Mouse (Mus musculus) v-Abl transformed pro-B cells (cell line): ENCODE data around the gene Mthfsd.

Experiments used
- in situ Hi-C, 2 experiments: fragments of 400-800 bp; cut with MboI; formaldehyde crosslinking; loops; one replicate each; pipeline ENCODE4 v1.15.1; 2025; ENCODE audit not compliant: unreplicated experiment in 2 of 2

The Mthfsd gene

DNA sequence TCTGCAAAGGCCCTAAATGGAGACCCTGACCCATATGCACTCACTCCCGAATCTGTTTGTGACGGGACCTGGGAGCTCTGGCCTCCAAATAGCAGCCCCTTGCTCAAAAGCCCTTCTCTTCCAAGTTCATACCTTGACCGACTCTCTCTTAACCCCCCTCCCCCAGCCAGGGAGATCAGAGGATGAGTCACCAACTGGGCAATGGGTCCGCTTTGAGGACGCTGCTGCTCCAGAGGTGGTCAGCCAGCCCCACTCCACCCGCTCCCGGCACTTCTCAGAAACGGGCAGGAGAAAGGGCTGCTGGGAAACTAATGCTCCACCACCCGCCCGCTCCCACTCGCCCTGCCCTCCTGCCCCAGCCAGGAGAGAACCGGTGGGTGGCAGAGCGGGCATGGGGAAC, 32.3 kb downstream of the Mthfsd start:
- in situ Hi-C loops: no loop called here

DNA sequence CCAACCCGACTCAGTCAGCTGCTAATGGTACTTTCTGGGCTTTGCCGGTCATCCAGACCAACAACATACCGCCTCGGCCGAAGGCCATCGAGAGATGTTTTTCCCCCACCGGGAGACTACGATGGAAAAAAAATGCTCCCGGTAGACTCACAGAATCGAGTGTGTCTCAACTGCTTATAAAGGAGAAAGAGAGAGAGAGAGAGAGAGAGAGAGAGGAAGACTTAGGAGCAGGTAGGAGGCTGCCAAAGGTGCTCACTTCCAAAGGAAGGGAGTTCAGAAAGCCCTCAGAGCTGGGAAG, 33.4 kb downstream of the Mthfsd start:
- in situ Hi-C loops: no loop called here

- in situ Hi-C loops: no loop called here
Measured at GRCm38 (mm10) chr8:121074108-121074847, 33.9 kb downstream of the Mthfsd start.

DNA sequence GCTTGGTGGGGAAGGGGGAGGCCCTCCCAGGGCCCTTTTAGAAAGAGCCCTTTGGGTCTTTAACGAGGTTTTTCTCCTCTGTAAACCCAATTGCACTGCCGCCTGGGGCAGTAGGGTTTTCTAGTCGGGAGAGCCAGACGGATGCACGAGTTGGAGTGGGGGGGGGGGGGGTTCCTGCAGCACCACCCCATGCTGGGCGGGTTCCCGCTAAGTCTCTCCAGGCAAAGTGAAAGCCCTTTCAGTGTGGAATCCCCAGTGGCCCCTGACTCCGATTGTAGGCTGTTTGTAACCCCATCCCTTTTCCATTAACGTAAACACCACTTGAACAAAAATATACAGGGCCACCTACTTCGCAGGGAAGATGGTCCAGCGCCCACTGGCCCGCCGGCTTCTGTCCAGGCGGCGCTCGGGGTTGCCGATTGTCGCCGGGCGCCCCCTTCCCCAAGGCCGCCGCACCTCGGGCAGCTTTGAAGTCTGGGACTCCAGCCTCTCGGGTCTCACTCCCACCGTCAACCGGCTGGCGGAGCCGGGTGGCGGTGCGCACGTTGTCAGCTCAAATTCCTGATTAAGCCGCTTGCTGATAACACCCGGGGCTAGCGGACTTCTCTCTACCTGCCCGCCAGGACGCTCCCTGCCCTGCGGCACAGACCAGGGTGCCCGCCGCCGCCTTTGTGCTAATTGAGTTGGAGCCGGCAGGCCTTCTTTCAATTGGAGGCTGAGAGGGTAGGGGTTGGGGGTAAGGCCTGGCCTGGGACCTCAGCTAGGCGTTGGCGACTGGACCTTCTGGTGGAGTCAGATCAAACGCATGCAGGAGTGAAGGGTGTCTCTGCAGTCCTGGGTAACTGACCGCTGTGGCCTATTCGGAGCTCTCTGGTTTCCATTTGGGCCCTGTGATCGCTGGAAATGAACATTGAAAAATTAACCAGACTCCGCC, 34.8 kb downstream of the Mthfsd start:
- in situ Hi-C loops: no loop called here

DNA sequence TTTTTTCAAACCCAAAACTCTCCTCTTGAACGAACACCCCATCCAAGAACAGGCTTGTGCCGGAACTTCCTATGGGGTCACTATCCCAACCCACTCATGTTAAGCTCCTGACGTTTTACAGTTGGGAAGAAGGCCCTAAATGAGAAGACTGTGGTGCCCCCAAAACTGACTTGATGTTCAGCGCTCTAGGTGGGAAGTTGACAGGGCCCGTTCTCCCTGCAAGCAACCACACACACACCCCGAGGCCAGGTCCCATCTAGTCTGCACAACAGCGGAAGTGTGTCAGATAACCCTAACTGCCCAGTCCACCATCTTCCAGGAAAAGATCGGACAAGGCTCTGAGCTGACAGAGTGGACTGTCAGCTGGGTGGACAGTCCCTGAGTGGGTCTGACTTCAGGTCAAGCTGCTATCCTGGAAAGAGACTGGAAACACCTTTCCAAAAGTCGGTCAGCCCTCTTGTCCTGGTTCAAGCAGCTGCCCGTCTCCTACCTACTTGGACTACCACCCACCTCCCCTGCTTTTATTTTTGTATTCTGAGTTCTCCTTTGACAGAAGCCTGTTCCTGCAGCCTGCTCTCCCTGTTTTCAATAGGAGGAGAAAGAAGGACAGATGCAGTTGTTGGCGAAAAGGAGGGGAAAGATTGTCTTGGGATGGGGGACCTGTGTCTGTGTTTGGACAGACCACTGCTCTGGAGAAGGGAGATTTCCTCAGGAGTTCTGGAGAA, 35.6 kb downstream of the Mthfsd start:
- in situ Hi-C loops: no loop called here

DNA sequence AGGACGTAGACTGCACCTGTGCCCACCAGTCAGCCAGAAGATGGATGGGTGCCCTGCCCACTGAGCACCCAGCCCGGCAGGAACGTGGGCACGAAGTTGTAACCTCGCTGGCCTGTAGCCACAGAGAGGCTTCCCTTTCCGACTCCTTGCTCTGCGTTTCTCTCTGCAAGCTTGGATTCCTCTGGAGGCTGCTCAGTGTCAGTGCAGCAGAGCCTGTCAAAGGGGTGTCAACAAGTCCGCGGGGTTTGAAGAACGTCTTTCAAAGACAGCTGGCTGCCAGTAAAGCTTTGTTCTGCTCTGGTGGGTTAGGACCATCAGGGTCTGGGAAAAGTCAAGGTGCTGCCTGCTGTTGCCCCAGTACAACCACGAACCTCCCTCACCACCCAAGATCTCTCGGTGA, 36.7 kb downstream of the Mthfsd start:
- in situ Hi-C loops: no loop called here

DNA sequence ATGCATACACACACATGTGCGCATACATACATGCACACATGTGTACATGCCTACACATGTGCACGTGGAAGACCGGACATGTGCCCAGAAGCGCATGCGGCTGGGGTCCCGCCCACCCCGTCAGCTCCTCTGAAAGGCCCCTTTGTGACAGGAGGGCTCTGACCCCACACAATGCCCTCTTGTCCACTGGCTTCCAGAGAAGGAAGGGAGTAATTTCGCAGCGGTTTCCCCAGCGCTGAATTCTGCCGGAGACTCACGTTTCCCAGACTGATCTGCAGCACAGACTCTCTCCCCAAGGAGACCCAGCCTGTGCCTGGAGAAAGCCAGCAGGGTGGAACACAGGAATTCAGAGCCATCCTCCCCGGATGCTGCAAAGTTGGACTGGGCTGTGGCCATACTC, 44.5 kb downstream of the Mthfsd start:
- in situ Hi-C loops: no loop called here

DNA sequence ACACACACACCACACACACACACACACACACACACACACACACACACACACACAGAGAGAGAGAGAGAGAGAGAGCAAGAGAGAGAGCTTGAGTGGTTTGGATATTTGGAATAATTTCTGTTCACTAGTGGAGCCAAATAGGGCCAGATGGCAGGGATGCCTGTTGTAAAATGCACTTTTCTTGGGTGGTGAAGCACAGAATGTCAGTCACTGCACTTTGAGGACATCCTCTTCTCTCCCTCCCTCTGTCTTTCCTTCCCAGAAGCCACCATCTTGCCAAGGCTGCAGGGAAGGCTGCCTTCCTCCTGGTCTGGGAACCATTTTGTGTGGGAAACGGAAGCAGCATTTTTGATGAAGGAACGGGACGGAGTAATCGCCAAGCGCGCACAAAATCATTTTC, 45.7 kb downstream of the Mthfsd start:
- in situ Hi-C loops: no loop called here

DNA sequence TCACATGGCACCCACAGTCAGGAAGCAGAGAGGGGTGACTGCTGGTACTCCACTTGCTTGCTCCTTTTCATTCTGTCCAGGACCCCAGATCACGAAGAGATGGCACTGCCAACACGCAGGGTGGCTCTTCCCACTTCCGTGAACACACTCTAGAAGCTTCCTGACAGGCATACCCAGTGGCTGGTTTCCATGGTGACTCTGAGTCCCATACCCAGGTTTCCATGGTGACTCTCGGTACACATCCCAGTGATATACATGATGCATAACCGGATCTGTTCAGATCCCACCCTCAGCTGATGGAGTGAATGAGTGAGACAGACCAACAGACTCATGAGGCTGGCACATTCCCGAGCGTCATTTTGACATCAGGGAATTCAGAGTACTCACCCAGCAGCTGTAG, 49.1 kb downstream of the Mthfsd start:
- in situ Hi-C loops: no loop called here

- in situ Hi-C loops: no loop called here
Measured at GRCm38 (mm10) chr8:121058081-121058480, 50.1 kb downstream of the Mthfsd start.

- in situ Hi-C loops: no loop called here
Measured at GRCm38 (mm10) chr8:121047441-121047840, 60.8 kb downstream of the Mthfsd start.

DNA sequence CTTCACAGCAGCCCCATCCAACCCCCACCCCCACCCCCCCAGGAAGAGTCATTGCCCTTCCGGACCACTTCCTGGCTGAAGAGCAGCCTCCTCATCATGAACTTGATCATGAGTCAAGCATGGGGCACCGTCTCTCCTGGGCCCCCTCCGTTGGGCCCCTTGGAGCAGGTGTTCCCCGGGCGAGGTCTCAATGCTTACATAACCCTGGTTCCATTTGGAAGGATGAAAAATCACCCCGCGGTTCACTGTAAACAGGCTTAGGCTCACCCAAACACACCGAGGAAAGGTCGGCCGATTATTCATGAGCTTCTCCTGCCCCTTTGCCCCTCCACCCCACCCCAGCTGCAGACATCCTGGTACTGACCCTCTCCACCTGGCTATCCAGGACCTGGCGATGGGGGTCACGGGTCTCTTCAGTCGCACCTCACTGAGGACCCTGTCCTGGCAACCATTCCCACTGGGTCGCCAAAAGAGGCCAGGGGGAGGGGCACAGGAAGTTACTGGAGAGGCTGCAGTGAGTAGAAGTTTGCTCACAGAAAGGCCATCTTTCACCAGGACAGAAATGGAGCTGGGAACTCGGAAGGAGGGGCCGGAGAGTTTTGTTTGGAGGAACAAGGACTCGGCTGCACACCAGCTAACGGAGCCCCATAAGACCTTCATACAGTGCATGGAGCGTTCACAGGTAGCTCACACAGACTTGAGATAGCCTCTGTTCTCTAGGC, 64.3 kb downstream of the Mthfsd start:
- in situ Hi-C loops: no loop called here
